Mouse (Mus musculus) intestine, postnatal 0 days (tissue): ENCODE data around the gene Tmem251. TPM values are rescaled to one million over a fixed set of nuclear protein-coding genes. Genes with fewer than 3 reads are reported as not detected.
A peak's percentile ranks its signal among the peaks of the same experiment; 100 is the strongest.

Source experiments
- ATAC-seq: fragments of 200-750 bp; cut with Nextera tagmentation; 2 replicates; pipeline ENCODE4 v1.8.0; 2017; ENCODE audit warnings: mild to moderate bottlenecking, moderate TSS enrichment, moderate library complexity
- H3K27ac ChIP-seq: fragments of 300-500 bp; sonication (generic); 2 replicates; pipeline ENCODE4 v1.5.1; 2014; ENCODE audit warnings: mild to moderate bottlenecking, low read depth, low read length, moderate library complexity
- H3K27me3 ChIP-seq: fragments of 300-500 bp; sonication (generic); replicated peaks from 2 replicates; pipeline ENCODE4 v1.6.1; 2014; ENCODE audit warnings: low read length, mixed read lengths; ENCODE audit not compliant: control insufficient read depth, insufficient read depth
- H3K36me3 ChIP-seq: fragments of 300-500 bp; sonication (generic); 2 replicates; pipeline ENCODE4 v1.6.1; 2014; ENCODE audit warnings: mild to moderate bottlenecking, moderate library complexity; ENCODE audit not compliant: control insufficient read depth, insufficient read depth
- H3K4me1 ChIP-seq: fragments of 300-500 bp; sonication (generic); replicated peaks from 2 replicates; pipeline ENCODE4 v1.6.1; 2014; ENCODE audit warnings: antibody characterized with exemption, low read length, mixed read lengths; ENCODE audit not compliant: control insufficient read depth, insufficient read depth
- H3K4me2 ChIP-seq: fragments of 300-500 bp; sonication (generic); replicated peaks from 2 replicates; pipeline ENCODE4 v1.6.1; 2014; ENCODE audit warnings: low read depth, mild to moderate bottlenecking, moderate library complexity
- H3K4me3 ChIP-seq: fragments of 300-500 bp; sonication (generic); 2 replicates; pipeline ENCODE4 v1.5.1; 2014; ENCODE audit warnings: low read depth, low read length
- H3K9ac ChIP-seq: fragments of 300-500 bp; sonication (generic); 2 replicates; pipeline ENCODE4 v1.6.1; 2014; ENCODE audit warnings: mild to moderate bottlenecking, low read depth, low read length
- H3K9me3 ChIP-seq: fragments of 300-500 bp; sonication (generic); 2 replicates; pipeline ENCODE4 v1.6.1; 2016; ENCODE audit warnings: mixed run types; ENCODE audit not compliant: control insufficient read depth
- CTCF ChIP-seq: sonication (generic); IDR thresholded peaks from 2 replicates; pipeline ENCODE4 v1.5.1; 2016; ENCODE audit warnings: low read depth, mild to moderate bottlenecking, control low read depth, antibody characterized with exemption, moderate library complexity
- WGBS: fragments of 180-500 bp; shearing (Covaris S2); extraction: QIAGEN DNeasy Blood & Tissue Kit; methylation state at CpG from one replicate; pipeline ENCODE4 v1.1.7; 2014; 5-methylcytosine and 5-hydroxymethylcytosine counted together
- polyA plus RNA-seq: library from polyadenylated mRNA; unstranded; fragments of >200 nt; fragmentation: Nextera tagmentation; extraction: Ambion mirVana; gene quantifications from 2 replicates; pipeline ENCODE4 v1.2.1, GENCODE M21; 2015

Tmem251 gene
- polyA plus RNA-seq, 1 experiment from 2014 or later: 22.7 TPM

GRCm38 (mm10) chr12:102719552-102720315, 23.8 kb upstream of the Tmem251 start:
- Histone ChIP-seq H3K4me2 (peak overlapping the region; percentile 28), H3K4me3 (no peak overlapping the region), H3K9ac (no peak overlapping the region), H3K36me3 (no peaks in the 10 kb centered on the region), H3K27me3 (no peaks in the 10 kb centered on the region), H3K27ac (no peak overlapping the region), H3K9me3 (no peaks in the 10 kb centered on the region), H3K4me1 (no peaks in the 10 kb centered on the region)
- WGBS: 22% methylated on average over 13 of the region's 13 CpGs
- 0 out of 2 replicates have a peak, but pooled peaks have one; percentile 40 for ATAC-seq
- peak; percentile 91 for TF ChIP-seq CTCF

DNA sequence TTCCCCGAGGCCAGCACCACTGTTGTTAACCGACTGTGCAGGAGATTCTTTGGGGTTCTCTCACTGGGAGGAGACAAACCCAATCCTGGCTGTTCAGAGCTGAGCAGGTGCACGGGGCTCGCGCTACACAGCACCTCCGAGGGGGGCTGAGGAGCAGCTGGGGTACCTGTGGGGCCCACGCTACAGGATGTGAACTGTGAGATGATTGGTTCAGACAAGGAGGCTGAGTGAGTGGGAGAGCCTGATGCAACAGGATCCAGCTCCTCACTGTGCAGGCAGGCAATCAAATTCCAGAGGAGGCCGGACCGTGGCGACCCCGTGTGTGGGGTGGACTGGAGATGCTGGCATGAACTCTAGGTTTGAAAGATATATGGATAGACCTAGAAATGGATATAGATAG, 21.1 kb upstream of the Tmem251 start:
- Histone ChIP-seq H3K9ac (no peak overlapping the region), H3K36me3 (no peaks in the 10 kb centered on the region), H3K4me2 (no peak overlapping the region), H3K27me3 (no peaks in the 10 kb centered on the region), H3K9me3 (no peaks in the 10 kb centered on the region), H3K4me1 (no peaks in the 10 kb centered on the region), H3K4me3 (no peak overlapping the region), H3K27ac (no peak overlapping the region)
- no peak for TF ChIP-seq CTCF
- 67% methylated on average over 11 of the region's 11 CpGs for WGBS
- no peak for ATAC-seq

DNA sequence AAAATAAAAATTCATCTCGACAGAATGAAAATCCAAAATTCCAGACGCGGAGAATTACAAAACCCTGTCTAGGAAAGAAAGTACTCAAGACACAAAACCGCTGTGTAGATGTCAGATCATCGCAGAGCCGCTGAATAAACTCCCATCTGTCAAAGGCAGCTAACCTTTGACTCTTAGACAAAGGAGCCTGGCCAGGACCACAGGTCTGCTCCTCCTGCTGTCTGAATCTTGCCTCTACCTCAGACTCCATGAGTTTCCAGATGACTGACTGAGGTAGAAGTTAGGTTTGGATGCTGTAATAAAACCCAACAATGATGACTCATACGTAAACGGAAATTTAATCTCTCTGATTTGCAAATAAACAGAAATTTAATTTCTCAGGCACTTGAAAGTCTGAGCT, 20.6 kb upstream of the Tmem251 start:
- ATAC-seq: no peak
- WGBS: 72% methylated on average over 8 of the region's 8 CpGs
- H3K9me3 ChIP-seq: no peaks in the 10 kb centered on the region
- H3K4me3 ChIP-seq: no peak overlapping the region
- TF ChIP-seq CTCF: no peak
- H3K36me3 ChIP-seq: no peaks in the 10 kb centered on the region
- H3K9ac ChIP-seq: no peak overlapping the region
- no peaks in the 10 kb centered on the region for H3K4me1 ChIP-seq
- H3K27me3 ChIP-seq: no peaks in the 10 kb centered on the region
- H3K4me2 ChIP-seq: no peak overlapping the region
- no peak overlapping the region for H3K27ac ChIP-seq

- no peak for TF ChIP-seq CTCF
- Histone ChIP-seq H3K4me2 (no peak overlapping the region), H3K9ac (no peak overlapping the region), H3K27ac (no peak overlapping the region), H3K4me1 (no peaks in the 10 kb centered on the region), H3K36me3 (no peaks in the 10 kb centered on the region), H3K4me3 (no peak overlapping the region), H3K9me3 (no peaks in the 10 kb centered on the region), H3K27me3 (no peaks in the 10 kb centered on the region)
- ATAC-seq: no peak
- 73% methylated on average over 6 of the region's 6 CpGs for WGBS
These were observed 19.7 kb upstream of the Tmem251 start for GRCm38 (mm10) chr12:102723861-102724260.

DNA sequence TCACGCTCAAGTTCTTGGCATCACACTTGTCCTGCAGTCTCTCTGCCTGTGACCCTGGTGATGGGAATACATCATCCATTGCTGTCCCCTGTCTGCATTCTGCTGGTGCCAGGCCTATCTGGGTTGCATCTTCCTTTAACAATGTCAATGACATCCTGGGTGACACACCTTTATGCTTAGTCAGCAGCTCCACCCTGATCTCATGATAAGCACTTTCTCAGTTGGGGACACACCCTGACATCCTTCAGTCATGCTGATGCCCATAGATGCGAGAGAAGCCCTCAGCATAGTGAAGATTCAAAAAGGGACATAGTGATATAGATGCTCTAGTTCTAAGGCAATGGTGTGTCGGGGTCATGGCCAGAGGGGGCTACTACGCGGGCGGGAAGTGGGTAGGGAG, 18.4 kb upstream of the Tmem251 start:
- no peak overlapping the region for H3K9ac ChIP-seq
- H3K4me2 ChIP-seq: no peak overlapping the region
- no peaks in the 10 kb centered on the region for H3K36me3 ChIP-seq
- H3K4me3 ChIP-seq: no peak overlapping the region
- no peak overlapping the region for H3K27ac ChIP-seq
- TF ChIP-seq CTCF: no peak
- WGBS: 86% methylated on average over 6 of the region's 6 CpGs
- 0 out of 2 replicates have a peak, but pooled peaks have one; percentile 12 for ATAC-seq
- H3K4me1 ChIP-seq: no peaks in the 10 kb centered on the region
- H3K9me3 ChIP-seq: no peaks in the 10 kb centered on the region
- no peaks in the 10 kb centered on the region for H3K27me3 ChIP-seq

GRCm38 (mm10) chr12:102725761-102726175, 17.8 kb upstream of the Tmem251 start:
- Histone ChIP-seq H3K36me3 (no peaks in the 10 kb centered on the region), H3K9me3 (no peaks in the 10 kb centered on the region), H3K4me3 (no peak overlapping the region), H3K27ac (no peak overlapping the region), H3K4me2 (no peak overlapping the region), H3K9ac (no peak overlapping the region), H3K4me1 (no peaks in the 10 kb centered on the region), H3K27me3 (no peaks in the 10 kb centered on the region)
- no peak for TF ChIP-seq CTCF
- 44% methylated on average over 7 of the region's 7 CpGs for WGBS
- peak; percentile 68 for ATAC-seq
